Mouse (Mus musculus) myocyte (in vitro differentiated cells): ENCODE results near the gene Serp2.

Experiments used
- CEBPB ChIP-seq: IDR thresholded peaks from 2 replicates; pipeline ENCODE4 v1.6.1; 2011; ENCODE audit warnings: mild to moderate bottlenecking, moderate library complexity; ENCODE audit not compliant: poor library complexity, insufficient read depth, severe bottlenecking
- E2F4 ChIP-seq: IDR thresholded peaks from one replicate; pipeline ENCODE4 v1.6.1; 2011; ENCODE audit warnings: mild to moderate bottlenecking, control low read depth, moderate library complexity; ENCODE audit not compliant: insufficient read depth
- MAX ChIP-seq: IDR thresholded peaks from one replicate; pipeline ENCODE4 v1.6.1; 2011; ENCODE audit warnings: low read depth, mild to moderate bottlenecking, control low read depth
- MYOD1 ChIP-seq, 3 experiments: IDR thresholded peaks; one replicate each; pipeline ENCODE4 v1.6.1; 2011; ENCODE audit warnings: control low read depth in 2 of 3, low read depth in 2 of 3, mild to moderate bottlenecking in 2 of 3, moderate library complexity in 1 of 3; ENCODE audit not compliant: insufficient read length in 2 of 3, control insufficient read depth in 1 of 3
- MYOG ChIP-seq, 3 experiments: IDR thresholded peaks; one replicate each; pipeline ENCODE4 v1.6.1; 2011; ENCODE audit warnings: control low read depth in 2 of 3, low read depth in 2 of 3, mild to moderate bottlenecking in 2 of 3; ENCODE audit not compliant: insufficient read length in 2 of 3, control insufficient read depth in 1 of 3, insufficient read depth in 1 of 3
- POLR2A ChIP-seq: IDR thresholded peaks from one replicate; pipeline ENCODE4 v1.6.1; 2011; ENCODE audit warnings: low read depth, mild to moderate bottlenecking, control low read depth, moderate library complexity; ENCODE audit not compliant: insufficient read length
- POLR2AphosphoS2 ChIP-seq: IDR thresholded peaks from one replicate; pipeline ENCODE4 v1.6.1; 2011; ENCODE audit warnings: low read depth, control low read depth; ENCODE audit not compliant: insufficient read length
- REST ChIP-seq: IDR thresholded peaks from one replicate; pipeline ENCODE4 v1.6.1; 2011; ENCODE audit warnings: mild to moderate bottlenecking, control low read depth, moderate library complexity; ENCODE audit not compliant: insufficient read depth, insufficient read length
- TCF12 ChIP-seq: IDR thresholded peaks from one replicate; pipeline ENCODE4 v1.6.1; 2011; ENCODE audit warnings: mild to moderate bottlenecking, control low read depth; ENCODE audit not compliant: poor library complexity, insufficient read depth, severe bottlenecking

DNA sequence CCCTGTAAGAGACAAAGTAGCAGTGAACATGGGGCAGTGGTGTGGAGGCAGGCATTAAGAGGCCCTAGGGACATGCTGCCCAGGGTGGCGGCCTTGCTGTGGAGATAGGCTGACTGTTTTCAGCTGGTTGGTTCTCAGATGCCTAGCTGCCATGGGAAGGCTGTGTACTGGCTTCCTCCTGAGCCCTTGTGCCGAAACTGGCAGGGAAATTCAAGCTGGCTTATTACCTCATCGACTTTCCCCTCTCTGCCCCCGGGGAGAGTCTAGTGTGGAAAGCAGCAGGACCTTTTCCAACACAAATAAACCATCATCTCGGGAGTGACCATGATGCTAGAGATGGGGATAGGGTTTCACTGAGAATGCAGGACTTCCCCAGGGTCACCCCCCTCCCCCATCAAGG is 28.0 kb downstream of the Serp2 start:
- no peak for TF ChIP-seq POLR2A
- no peak for TF ChIP-seq MYOD1 (IDR thresholded peaks at IDR 0.05; ENCODE audit: control insufficient read depth in 1 of 3, insufficient read length in 2 of 3, low read depth in 2 of 3)
- TF ChIP-seq POLR2AphosphoS2, result no peak
- TF ChIP-seq MYOG (IDR thresholded peaks at IDR 0.05; ENCODE audit: control insufficient read depth in 1 of 3, insufficient read depth in 1 of 3, insufficient read length in 2 of 3, low read depth in 2 of 3), result no peak
- no peak for TF ChIP-seq E2F4
- no peak for TF ChIP-seq REST
- TF ChIP-seq TCF12, result no peak
- no peak for TF ChIP-seq MAX
- TF ChIP-seq CEBPB, result 0 out of 2 replicates have a peak, but pooled peaks have one; percentile 33
